Mouse (Mus musculus): Measurements from ENCODE around the gene Dynlt1b.
"Not testable (repeated sequence)": the region's sequence is repeated elsewhere in the genome, so short reads cannot be mapped to it uniquely, and the experiment has no call there.

Gene Dynlt1b

GRCm38 (mm10) chr17:6467638-6468461, 37.9 kb downstream of the Dynlt1b start:
- not testable (repeated sequence) for DNase-seq

GRCm38 (mm10) chr17:6470031-6470430, 40.1 kb downstream of the Dynlt1b start:
- not testable (repeated sequence) for DNase-seq

- DNase-seq: not testable (repeated sequence)
These were observed 40.8 kb downstream of the Dynlt1b start for GRCm38 (mm10) chr17:6470671-6471070.

GRCm38 (mm10) chr17:6475270-6475669, 45.4 kb downstream of the Dynlt1b start:
- DNase-seq: not testable (repeated sequence)

GRCm38 (mm10) chr17:6475913-6476312, 46.0 kb downstream of the Dynlt1b start:
- not testable (repeated sequence) for DNase-seq

- not testable (repeated sequence) for DNase-seq
These were observed 46.6 kb downstream of the Dynlt1b start for GRCm38 (mm10) chr17:6476495-6476947.

GRCm38 (mm10) chr17:6477026-6477425, 47.1 kb downstream of the Dynlt1b start:
- not testable (repeated sequence) for DNase-seq

GRCm38 (mm10) chr17:6480855-6481589, 51.1 kb downstream of the Dynlt1b start:
- not testable (repeated sequence) for DNase-seq

- DNase-seq: not testable (repeated sequence)
These were observed 51.7 kb downstream of the Dynlt1b start for GRCm38 (mm10) chr17:6481590-6481963.

- not testable (repeated sequence) for DNase-seq
These were observed 52.3 kb downstream of the Dynlt1b start for GRCm38 (mm10) chr17:6482248-6482647.

Measured in spleen, adult 18-20 months (tissue).